Mouse (Mus musculus) liver, embryonic 13.5 days (tissue): ENCODE measurements around the gene Hoxd9. TPM values are rescaled to one million over a fixed set of nuclear protein-coding genes. Genes with fewer than 3 reads are reported as not detected.

Source experiments
- microRNA counts: library from miRNA; unstranded; fragments of <30 nt; microRNA quantifications from one replicate; lab custom pipeline; 2016
- microRNA-seq: library from miRNA; unstranded; fragments of <30 nt; microRNA quantifications from one replicate; pipeline ENCODE4, GENCODE M21; 2016
- polyA plus RNA-seq: library from polyadenylated mRNA; unstranded; fragments of >200 nt; fragmentation: Nextera tagmentation; extraction: Ambion mirVana; gene quantifications from 2 replicates; pipeline ENCODE4 v1.2.1, GENCODE M21; 2015

Gene Hoxd9
- polyA plus RNA-seq, 1 experiment from 2014 or later: not detected

MicroRNAs within 50 kb of the gene (microRNA counts, 519-probe panel; counts per million panel counts)
- 114 counts per million for microRNA mmu-miR-10b (lab: Ali Mortazavi, UCI)

Small RNA genes within 50 kb of the gene (microRNA-seq; reads per million reads assigned to microRNA genes)
- gene Gm44463 (not detected), gene Mir10b (1,741 reads per million, percentile 81 among the genes with 10 or more reads in this experiment)

Other genes starting within 250 kb of the Hoxd9 start
- 21.5 and 28.8 TPM in 2 replicates for gene Lnpk, start 118.3 kb upstream of the Hoxd9 start, polyA plus RNA-seq
- not detected in 2 replicates for gene Evx2, start 38.2 kb upstream of the Hoxd9 start, polyA plus RNA-seq
- not detected in 2 replicates for gene Hoxd13, start 29.4 kb upstream of the Hoxd9 start, polyA plus RNA-seq
- not detected in 2 replicates for gene Hoxd12, start 22.7 kb upstream of the Hoxd9 start, polyA plus RNA-seq
- not detected in 2 replicates for gene Hoxd11, start 18.2 kb upstream of the Hoxd9 start, polyA plus RNA-seq
- gene Hoxd10, start 5.8 kb upstream of the Hoxd9 start, polyA plus RNA-seq: not detected in 2 replicates
- gene Hoxd8, start 6.9 kb downstream of the Hoxd9 start, polyA plus RNA-seq: 0.08 and 0.10 TPM in 2 replicates
- gene Hoxd3, start 14.2 kb downstream of the Hoxd9 start, polyA plus RNA-seq: 0.10 and 0.16 TPM in 2 replicates
- gene Hoxd4, start 14.2 kb downstream of the Hoxd9 start, polyA plus RNA-seq: not detected in 2 replicates
- not detected in 2 replicates for gene Gm28230, start 29.0 kb downstream of the Hoxd9 start, polyA plus RNA-seq
- gene Hoxd1, start 65.3 kb downstream of the Hoxd9 start, polyA plus RNA-seq: not detected in 2 replicates
- gene Mtx2, start 128.1 kb downstream of the Hoxd9 start, polyA plus RNA-seq: 74.4 and 78.7 TPM in 2 replicates